Mouse (Mus musculus) thymus, postnatal 4 days (tissue): ENCODE results near the gene Rnf145.
"Not testable (repeated sequence)": the region's sequence is repeated elsewhere in the genome, so short reads cannot be mapped to it uniquely, and the experiment has no call there.

Source experiments
- DNase-seq: peaks from one replicate; pipeline ENCODE4 v3.0.0; 2021

Rnf145 gene

GRCm38 (mm10) chr11:44570336-44570735 is 51.6 kb downstream of the Rnf145 start:
- not testable (repeated sequence) for DNase-seq

DNA sequence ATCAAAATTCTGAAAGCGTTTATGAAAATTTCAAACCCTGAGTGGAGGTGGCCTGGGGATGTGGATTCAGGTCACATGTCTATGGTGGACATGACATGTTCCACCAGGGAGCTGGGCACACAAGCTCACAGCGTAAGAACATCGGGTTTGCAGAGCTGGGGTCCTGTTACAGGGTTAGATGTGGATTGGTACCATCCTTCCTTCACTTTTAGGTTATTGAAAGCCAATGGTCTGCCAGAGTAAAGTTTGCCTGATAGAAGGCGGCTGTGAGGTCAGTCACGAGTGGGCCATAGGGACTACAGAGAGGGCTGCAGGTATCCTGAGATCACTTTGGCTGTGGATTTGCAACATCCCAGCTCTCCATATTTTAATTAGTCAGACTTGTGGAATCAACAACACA is 54.0 kb downstream of the Rnf145 start:
- no peak for DNase-seq

DNA sequence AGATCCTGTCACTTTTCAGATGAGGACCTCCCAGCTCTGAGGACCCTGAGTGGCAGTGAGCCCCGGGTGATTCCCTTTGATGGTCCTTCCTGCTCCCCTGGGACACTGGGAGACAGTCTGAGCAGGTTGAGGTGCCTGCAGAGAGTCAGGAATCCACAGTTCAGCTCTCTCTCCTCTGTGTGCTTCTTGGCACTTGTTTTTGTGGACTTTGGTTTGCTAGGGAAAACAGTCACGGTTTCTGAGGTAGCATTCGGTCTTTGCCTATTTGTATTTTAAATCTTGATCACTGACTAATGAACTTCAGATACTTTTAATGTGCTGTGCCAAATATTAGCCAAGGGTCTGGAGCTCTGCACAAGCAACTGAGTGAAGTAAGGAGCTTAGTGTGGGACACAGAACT is 54.6 kb downstream of the Rnf145 start:
- DNase-seq, result no peak

DNA sequence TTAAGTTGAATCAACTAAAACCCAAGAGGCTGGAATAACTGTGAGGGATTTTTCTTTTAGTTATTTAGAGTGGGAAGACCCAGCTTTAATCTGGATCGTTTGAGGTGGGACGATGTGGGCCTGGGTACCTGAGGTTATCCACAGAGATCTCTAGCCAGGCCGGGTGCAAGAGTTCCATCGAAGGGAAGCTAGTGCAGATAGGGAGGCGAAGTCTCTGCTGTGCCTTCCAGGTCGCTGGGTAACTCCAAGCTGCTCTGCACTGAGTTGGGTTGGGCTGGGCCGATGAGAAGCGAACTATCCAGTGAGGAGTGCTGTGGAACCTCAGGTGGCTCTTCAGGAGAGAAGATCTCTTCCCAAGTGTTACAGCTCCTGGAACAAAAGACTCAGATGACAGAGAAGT is 55.6 kb downstream of the Rnf145 start:
- no peak for DNase-seq

- no peak for DNase-seq
Observed at GRCm38 (mm10) chr11:44574820-44575219, 56.1 kb downstream of the Rnf145 start.

DNA sequence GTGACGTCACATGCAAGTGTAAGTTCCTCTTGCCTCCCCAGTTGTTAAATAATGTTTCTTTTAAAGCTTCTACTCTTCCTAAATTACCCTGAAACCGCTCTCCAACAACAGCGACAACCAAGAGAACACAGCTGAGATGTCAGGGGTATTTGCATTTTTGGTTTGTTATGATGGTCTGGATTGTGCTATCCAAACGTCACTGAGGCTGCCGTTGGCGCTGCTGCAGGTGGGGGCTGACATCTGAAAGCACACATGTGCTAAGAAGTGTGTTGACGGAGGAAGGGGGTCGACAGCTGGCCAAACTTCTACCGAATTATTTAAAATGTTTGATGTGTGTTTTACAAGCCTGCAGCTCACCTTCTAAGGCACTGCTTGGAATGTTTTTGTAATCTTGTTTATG is 59.1 kb downstream of the Rnf145 start:
- DNase-seq, result peak; percentile 79

DNA sequence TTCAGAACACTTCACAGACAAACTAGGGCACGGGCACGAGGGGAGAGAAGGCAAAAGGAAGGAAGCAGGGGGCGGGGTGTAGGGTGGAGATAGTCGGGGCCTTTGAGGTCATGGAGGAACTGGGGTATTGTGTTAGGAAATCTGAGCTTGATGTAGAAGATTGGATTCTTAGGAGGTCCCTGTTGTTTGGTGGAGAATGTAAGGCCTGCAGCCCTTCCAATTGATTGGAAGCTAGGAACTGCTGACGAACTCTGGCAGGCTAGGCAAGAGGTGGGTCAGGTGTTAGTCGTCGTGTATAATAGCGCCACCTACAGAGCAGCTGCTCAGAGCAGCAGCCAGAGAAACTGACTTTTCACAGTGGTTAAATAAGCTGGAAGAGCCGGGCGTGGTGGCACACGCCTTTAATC is 62.5 kb downstream of the Rnf145 start:
- peak; percentile 76 for DNase-seq

GRCm38 (mm10) chr11:44586047-44586696 is 67.4 kb downstream of the Rnf145 start:
- DNase-seq, result peak; percentile 70

- DNase-seq, result no peak
Observed at GRCm38 (mm10) chr11:44593016-44593415, 74.3 kb downstream of the Rnf145 start.

DNA sequence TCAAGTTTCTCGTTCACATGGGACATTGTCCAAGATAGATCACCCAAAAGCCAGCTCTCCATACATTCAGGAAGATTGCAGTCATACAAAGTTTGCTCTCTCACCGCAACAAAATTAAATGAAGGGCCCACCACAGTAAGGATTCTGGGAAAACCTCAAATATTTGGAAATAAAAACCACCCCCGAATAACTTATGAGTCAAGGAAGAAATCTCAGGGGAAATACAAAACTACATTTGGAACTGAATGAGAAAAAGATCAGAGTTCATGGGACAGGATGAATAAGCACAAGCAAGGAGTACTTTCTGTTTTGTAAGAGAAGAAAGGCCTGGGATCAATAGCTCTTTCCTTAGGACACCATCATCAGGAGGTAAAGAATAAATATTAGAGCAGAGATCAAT is 76.0 kb downstream of the Rnf145 start:
- no peak for DNase-seq

GRCm38 (mm10) chr11:44606881-44607280 is 88.1 kb downstream of the Rnf145 start:
- no peak for DNase-seq

DNA sequence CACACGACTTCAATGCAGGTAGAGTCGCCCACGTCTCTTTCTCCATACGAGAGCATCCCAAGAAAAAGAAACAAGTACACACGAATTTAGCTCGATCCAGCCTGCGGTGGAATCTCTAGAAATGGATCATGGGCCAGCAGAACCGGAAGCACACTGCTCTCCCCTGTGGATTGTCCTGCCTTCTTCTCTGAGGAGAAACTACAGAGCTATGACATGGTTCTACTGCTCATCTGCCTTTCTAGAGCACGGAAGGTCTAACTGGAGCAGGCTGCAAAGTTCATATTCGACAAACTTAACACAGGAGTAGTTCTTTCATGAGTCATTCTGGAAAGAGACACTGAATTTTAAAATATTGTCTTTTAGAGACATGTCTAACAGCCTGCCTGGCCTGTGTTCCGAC is 89.9 kb downstream of the Rnf145 start:
- DNase-seq, result no peak

DNA sequence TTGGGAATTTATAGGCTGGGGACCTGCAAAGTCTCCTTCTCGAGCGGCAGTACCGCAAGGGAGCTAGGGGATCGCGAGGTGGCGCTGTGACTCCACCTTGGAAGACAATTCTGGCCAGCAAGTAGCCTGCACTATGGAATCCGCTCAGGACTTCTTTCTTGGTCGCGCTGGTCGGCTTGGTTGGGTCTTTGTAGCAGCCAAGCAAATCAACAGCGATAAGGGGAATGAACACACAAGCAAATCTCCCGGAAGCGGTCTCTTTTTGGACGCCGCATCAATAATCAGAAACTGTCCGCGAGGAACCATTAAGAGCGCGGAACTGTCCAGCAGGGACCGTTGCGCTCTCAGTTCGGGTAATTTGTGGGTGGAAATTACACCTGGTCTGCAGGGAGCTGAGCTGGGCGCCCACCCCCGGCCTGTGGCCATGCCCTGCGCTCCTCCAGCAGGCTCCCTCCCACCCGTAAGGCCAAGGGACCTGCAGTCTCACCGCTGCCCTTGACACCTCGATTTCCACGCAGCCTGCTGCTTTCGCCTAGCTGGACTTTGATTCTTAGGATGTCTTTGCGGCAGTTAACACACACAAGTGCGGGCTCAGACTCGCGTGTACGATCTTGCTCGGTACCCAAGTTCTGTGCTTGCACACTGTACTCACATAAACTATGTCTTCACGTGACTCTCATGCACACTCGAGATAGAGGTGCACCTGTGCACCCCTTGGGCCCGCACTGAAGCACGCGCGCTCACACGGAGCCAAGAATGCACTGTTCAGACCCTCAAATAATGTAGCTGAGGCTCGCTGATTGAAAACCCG is 92.4 kb downstream of the Rnf145 start:
- DNase-seq, result peak; percentile 91

GRCm38 (mm10) chr11:44612156-44612555 is 93.4 kb downstream of the Rnf145 start:
- no peak for DNase-seq

DNA sequence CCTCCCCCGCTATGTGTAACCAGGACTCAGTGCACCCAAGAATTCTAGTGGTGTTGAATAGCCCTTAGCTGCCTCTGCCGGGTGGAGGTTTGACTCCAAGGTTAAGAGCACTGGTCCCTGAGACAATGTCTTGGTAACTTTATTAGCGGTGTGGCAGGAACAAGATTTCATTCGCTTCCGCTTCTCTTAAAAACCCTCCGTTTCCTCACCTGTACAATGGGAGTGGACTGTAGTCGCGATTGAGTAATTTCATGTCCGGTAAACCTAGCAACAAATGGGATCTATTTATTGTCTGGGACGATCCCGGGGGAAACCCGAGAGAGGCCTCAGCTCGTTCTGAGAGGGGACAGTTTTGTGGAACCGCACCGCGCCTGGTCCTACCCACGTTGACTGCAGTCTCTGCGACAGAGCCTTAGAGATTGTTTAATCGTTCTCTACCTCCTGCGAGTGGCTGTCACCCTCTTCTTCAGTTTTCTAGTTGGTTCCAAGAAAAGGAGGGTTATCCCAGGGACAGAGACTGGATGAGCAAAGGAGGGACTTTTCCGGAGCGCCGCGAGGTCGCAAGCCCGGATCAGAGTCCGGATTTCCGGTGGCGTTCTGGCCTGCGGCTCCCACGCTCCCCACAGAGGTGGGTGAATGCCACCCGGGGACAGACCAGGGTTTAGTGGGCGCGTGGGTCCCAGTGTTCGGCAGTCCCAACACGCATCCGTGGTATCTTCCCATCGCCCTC is 94.1 kb downstream of the Rnf145 start:
- peak; percentile 31 for DNase-seq

GRCm38 (mm10) chr11:44613411-44614180 is 94.8 kb downstream of the Rnf145 start:
- no peak for DNase-seq
